Mouse (Mus musculus) left cerebral cortex, adult 18-20 months (tissue): ENCODE results near the gene BC024063. TPM values are rescaled to one million over a fixed set of nuclear protein-coding genes. Genes with fewer than 3 reads are reported as not detected.
"Not testable (repeated sequence)": the region's sequence is repeated elsewhere in the genome, so short reads cannot be mapped to it uniquely, and the experiment has no call there.

Source experiments
- DNase-seq, 2 experiments: peaks; one replicate each; pipeline ENCODE4 v3.0.0; 2021 to 2022; ENCODE audit warnings: low spot score in 2 of 2, mixed read lengths in 1 of 2
- long read RNA-seq, 2 experiments: library from polyadenylated mRNA; stranded (forward); transcript quantifications; one replicate each; pipeline ENCODE4 v2.0.0; 2021
- total RNA-seq, 2 experiments: library from RNA; stranded (reverse); gene quantifications; 2 replicates each; pipeline ENCODE4 v1.2.3; 2021

BC024063 gene
- 1 to 10 TPM; 8.9 to 9.0 TPM for total RNA-seq
- long read RNA-seq, experiment 1, partial matches to known transcripts = 1 of 6 reads
- long read RNA-seq, experiment 1, other reads (novel, unspliced or antisense) = 1 of 6 reads
- long read RNA-seq, experiment 2 = 0 reads

DNA sequence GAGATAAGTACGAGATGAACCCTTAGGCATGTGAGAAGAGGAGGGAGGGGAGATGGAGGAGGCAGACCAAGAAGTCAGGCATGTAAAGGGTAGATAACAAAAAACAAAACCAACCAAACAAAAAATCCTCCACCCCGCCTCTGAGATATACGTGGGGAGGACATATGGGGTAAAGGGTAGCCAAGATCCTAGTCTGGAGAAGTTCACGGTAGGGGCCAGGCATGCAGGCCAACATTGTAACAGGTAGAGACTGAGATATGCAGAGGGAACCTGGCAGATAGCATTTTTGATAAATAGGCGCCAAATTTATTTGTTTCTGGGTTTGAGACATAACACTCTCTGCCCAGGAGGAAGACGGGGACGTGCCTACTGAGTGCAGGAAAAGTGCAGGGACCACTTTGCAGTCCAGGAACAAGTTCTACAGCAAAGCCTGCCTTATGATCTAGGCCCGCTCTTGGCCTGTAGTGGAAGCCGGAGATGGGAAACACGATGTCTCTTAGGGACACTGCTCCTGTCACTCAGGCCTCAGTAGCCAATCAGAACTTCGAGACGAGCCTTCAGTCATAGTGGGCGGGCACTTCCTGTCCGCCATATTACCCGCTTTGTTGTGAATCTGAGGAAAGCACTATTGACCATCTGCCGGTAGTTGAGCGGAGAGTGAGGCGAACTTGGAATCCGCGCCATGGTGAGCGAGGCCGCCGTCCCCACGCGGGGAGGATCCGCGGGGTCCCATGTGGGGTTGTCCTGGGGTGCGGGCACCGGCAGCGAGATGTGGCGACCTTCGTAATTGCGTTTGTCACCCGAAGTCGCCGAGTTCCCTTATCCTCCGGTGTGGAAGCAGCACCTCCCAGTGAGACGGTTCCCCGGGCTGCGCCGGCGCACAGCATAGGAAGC lies at the start of gene BC024063:
BC024063 (plus strand) TSS at position 626 of the 894 bp plus-strand sequence.
- peak; percentile 56 to 70 for DNase-seq

DNA sequence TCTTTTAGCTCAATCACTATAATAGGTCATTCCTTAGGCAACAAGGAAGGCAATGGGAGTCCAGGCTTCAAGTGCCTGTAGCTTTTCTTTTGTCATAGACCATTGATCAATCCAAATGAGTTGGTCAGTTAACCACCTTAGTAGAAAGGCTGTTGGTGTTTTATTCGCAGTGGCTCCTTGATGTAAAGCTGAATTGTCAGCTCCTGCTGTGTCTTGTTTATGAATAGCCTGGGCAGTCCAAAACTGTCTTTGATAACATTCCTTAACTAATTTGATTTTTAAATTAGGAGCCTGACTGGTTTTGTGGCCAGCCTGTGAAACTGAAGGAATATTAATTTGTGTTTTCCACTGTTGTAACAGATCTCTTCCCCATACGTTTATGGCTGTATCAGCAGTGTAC lies 41.0 kb upstream of the BC024063 start:
- no peak for DNase-seq

DNA sequence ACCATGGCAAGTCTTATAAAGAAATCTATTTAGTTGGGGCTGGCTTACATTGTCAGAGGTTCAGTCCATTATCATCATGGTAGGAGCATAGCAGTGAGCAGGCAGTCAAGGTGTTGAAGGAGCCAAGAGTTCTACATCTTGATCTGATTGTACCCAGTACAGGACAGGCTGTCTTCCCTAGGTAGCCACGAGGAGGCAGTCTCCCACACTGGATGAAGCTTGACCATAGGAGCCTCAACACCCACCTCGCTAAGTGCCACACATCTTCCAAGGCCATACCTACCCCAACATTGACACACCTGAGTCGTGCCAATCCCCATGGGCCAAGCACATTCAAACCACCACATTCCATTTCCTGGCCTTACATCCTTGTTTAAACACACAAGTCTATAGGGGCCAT lies 36.5 kb upstream of the BC024063 start:
- DNase-seq = no peak

DNA sequence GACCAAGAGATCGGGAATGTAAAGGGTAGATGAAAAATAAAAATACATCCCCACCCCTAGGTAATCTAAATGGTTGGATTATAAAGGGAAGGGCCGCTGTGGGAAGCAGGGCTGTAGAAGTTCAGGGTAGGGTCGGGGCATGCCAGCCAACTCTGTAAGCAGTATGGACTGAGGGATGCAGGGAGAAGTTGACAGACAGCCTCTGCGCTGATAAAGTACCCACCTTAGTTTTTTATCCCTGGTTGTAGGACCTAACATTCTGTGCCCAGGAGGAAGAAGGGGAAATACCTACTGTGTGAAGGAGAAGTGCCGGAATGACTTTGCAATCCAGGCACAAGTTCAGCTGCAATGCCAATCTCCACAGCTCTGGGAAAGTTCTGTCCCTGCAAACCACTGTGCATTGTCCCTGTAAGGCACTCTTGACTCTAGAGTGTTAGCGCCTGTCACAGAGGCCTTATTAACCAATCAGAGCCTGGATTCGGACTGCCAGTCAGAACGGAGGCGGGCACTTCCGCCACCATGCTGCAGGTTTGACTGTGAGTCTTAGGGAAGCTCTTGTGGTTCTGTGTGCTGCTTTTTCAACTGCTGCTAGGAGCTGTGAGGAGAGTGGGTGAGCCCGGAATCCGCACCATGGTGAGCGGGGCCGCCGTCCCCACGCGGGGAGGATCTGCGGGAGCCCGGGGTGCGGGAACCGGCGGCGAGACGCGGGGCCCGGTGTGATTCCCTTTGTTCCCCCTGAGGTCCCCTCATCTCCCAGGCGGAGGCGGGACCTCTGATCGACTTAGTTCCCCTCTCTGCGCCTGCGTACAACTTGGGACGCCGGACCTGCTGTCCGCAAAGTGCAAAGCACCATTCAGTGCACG lies 35.3 kb upstream of the BC024063 start, which contains the start of gene Zfp873:
Zfp873 (plus strand) TSS at position 527 of the 863 bp plus-strand sequence.
- peak; percentile 88 to 91 for DNase-seq

DNA sequence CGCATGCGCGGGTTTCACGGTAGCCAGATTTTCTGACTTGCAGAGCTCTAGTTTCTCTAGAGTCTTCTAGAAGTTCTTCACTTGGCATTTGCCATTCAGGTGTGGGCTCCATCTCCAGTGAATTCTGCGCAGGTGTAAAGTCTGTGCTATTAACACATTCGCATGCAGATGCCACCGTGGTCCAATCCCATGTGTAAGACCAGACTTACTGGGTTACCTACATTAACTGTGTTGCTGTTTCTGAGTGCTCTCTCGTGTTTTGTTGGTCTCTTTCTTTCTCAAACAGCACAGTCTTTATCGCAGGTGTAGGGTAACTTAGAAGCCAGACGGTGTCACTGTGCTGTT lies 34.7 kb upstream of the BC024063 start:
- not testable (repeated sequence) for DNase-seq

DNA sequence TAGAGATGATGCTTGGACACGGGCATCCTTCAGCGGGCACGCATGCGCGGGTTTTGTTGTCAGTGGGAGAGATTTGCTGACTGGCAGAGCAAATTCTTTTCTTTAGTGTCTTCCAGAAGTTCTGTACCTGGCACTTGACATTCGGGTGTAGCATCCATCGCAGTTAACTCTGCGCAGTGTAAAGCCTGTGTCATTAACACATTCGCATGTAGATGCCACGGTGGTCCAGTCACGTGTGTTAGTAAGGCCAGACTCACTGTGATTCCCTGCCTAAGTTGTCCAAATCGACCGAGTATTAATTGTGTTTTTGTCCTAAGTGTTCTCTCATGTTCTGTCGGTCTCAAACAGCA lies 444 bp downstream of the BC024063 start:
- DNase-seq = not testable (repeated sequence)

DNA sequence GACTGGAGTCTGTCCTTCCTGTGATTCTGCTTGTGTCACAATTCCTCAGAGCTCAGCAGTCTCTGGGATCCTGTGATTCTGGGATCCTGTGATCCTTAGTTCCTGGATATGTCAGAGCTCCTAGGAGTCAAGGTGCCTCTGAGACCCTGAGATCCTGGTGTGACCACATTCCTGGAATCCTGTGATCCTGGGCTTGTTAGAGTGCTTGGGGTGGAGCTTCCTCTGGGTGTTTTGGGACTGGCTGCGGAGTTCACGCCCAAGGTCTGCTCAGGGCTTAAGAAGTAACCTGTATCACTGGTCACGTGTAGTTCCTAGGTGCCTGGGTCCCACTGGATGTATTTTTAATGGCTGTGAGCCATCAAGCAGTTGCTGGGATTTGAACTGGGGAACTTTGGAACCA lies 34.1 kb downstream of the BC024063 start:
- no peak for DNase-seq

DNA sequence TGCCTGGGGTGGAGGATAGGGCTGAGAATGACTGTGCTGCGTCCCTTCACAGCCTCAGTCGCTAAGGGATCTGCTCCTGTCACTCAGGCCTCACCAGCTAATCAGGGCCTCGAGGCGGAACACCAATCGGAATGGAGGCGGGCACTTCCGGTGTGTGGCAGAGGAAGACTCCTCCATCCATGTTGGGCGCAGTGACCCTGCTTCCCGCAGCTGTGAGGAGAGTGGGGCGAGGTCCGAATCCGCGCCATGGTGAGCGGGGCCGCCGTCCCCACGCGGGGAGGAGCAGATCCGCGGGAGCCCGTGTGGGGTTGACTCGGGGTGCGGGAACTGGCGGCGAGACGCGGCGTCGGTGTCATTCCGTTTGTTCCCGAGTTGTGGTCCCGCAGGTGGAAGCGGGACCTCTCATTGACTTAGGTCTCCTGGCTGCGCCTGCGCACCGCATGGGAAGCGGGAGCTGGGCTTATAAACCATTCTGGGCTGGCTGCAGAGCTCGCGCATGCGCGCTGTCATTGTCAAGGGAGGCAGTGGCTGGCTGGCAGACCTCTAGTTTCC lies 44.8 kb downstream of the BC024063 start, which contains the start of gene AU041133:
AU041133 (plus strand) TSS at position 164 of the 552 bp plus-strand sequence.
- DNase-seq = peak; percentile 86 to 93

DNA sequence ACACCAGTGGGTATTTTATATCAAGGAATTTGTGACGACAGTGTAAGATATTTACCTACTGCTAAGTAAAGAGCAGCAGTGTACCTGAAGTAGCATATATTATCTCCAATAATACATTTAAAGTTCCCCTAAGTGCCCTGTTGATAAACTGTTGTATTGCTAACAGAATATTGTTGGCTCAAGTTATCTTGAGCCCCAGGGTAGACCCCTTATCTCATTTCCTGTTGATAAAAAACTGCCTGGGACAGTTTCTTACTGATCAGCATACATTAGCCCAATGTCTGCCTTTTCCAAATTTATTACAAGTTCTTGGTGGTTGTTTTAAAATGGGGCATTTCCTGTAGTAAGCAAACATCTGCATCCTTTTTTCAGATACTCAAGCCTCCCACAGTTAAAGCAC lies 62.1 kb downstream of the BC024063 start:
- no peak for DNase-seq

DNA sequence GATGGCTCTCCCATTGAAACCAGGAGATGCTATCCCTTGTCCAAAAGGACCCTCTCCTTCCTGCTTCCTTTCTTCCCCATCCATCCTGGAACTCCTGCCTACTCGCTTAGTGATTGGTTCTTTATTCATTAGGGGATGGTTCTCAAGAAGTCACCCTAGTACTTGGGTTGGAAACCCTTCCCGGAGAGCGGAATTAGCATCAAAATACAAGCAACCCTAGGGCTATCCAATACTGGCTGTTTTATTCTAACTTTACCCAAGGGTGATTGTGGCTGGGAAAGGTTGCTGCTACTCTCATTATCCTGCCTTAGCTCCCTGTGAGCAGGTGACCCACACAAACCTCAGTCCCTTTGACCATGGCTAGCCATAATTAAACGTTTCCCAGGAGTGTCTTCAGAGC lies 64.4 kb downstream of the BC024063 start:
- DNase-seq = no peak

Other genes starting within 250 kb of the BC024063 start
- 1 to 10 TPM; 2.1 to 3.8 TPM for gene Gm32687, start 219.4 kb upstream of the BC024063 start, total RNA-seq
- 1 to 10 TPM; 4.2 to 5.9 TPM for gene Zfp781, start 152.9 kb upstream of the BC024063 start, total RNA-seq
- 10 to 100 TPM; 11.9 to 12.4 TPM for gene Zfp873, start 35.2 kb upstream of the BC024063 start, total RNA-seq
- gene AU041133, start 44.7 kb downstream of the BC024063 start, total RNA-seq = 1 to 10 TPM; 7.6 TPM
- 10 to 100 TPM; 21.6 to 23.4 TPM for gene Zfp938, start 157.9 kb downstream of the BC024063 start, total RNA-seq
- gene 4932415D10Rik, start 233.2 kb downstream of the BC024063 start, total RNA-seq = not detected